Mouse (Mus musculus): ENCODE results near the gene Nebl. TPM values are rescaled to one million over a fixed set of nuclear protein-coding genes. Genes with fewer than 3 reads are reported as not detected.

The Nebl gene
- total RNA-seq, 2 experiments from 2014 or later: 335 to 343 TPM

DNA sequence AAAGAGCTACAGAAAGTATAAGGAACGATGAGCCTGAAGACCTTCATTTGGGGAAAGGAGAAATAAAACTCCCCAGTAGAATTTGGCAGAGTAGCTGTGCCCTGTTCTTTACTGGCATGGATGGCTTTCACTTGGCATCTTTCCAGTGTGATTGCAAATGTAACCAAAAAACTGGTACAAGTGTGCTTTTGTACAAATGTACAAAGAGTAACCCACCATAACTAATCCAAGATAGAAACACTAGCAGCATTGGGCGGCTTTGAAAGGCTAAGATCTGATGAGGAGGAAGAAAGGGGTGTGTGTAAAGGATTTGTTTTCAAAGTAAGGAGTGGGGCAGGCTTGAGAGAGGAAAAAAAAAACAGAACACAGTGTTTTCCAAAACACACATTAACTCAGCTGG, 21.2 kb downstream of the Nebl start:
- DNase-seq: no peak

DNA sequence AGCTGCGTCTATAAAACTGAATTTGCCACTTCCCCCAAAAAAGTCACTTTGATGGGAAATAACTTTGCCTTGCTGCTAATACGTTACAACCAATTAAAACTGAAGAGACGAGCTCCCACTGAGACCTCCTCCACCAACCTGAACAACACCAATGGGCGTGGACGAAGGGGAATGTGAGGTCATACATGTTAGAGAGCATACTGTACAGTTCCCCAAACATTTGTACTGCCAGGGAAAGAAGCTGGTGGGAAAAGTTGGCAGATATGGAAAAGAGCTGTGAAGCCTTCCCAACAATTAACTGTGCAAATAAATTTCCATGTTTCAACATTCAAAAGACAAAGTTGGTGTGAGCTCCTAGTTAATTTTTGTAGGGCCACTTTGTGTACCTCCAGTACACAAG, 25.3 kb downstream of the Nebl start:
- no peak for DNase-seq

DNA sequence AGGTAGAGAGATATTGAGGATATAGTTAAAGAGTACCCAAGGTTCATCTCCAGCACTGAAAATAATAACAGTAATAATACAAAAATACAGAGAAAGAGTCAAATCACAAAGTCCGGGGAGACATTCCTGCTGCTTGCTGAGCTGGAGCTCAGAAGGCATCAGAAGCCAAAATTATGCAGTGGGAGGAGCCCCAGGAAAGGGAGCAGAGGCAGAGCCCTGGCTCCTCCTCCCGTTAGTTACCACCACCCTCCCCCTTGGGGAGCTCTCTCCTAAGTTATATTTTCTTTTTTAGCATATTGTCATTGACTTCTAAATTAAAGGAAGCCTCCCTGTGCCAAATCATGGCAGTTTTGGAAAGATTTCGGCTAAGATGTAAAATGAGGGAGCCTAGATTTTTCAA, 25.8 kb downstream of the Nebl start:
- no peak for DNase-seq

DNA sequence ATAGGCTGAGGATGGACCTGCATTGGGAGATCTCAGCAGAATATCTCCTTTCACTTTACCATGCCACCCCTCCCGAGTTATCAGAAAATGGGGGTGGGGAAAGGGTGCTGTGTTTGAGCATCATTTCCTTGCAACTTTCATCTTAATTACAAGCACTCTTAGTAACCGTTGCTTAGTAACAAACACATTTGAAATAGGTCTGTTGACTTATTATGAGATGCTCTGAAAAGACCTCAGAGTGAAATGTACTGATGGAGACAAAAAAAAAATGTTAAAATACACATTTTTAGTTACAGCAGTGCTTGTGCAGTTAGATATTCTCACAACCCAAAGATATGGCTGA, 28.1 kb downstream of the Nebl start:
- DNase-seq: no peak

DNA sequence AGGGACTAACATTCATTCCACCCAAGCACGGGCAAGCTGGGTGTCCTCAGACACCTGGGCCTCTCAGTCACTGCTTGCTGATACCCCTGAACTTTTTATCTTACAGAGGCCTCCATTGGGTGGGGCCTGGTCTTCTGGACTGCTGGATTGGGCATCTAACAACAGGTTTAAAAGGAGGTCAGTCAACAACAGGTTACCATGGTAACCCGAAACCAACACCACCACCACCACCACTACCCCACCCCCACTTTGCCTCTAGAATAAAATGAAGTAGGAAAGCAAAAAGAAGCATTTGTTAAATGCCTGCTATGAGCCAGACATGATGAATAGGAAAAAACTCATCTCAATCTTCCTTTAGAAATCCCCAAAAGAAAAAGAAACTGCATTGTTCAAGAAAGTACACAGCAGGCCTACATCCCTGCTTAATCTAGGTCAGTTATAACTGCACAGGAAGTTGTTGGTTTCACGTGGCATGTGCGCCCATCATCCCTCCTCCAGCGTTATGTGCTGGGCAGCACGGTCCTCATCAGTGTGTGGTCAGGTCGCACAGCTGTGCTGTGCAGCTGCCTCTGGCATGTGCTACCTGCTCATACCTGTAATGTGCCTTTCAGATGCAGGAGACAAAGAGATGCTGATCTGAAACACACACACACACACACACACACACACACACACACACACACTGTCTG, 28.6 kb downstream of the Nebl start:
- DNase-seq: no peak

DNA sequence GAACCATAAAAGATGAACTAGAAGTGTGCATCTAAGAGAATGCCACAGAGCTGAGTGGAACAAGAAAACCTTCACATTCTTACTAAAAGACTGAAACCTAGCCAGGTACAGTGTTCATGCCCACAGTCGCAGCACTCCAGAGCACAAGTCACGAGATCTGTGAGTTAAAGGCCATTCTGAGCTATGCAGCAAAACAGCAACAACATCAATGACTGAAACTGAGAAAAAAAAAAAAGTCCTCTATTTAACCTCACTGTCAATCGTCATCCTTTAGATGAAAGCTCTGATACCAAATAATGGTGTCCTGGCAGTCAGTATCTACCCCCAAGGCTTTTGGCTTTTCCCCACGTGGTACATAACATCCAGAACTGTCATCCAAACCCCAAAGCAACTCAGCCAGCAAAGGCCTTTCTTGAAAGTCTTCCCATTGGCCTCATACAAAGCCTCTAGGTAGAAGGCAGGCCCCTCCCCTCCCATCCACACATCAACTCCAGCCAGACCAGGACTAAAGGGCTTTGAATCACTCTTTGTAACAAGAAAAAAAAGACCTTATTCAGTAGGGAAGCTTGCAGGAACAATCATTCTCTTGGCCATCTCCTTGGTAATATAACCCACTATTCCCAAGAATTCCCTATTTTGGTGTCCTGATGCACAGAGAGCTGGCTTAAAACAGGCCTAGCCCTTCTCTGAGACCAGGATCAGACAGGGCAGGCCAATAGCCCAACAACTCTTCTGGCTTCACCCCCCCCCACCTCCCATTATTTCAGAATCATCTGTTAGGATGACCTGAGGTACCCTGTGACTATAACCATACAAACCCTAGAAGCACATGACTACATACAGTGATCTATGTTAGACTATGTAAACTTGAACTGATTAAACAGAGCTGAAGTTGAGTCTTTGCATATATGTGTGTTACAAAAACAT, 32.8 kb downstream of the Nebl start:
- no peak for DNase-seq

DNA sequence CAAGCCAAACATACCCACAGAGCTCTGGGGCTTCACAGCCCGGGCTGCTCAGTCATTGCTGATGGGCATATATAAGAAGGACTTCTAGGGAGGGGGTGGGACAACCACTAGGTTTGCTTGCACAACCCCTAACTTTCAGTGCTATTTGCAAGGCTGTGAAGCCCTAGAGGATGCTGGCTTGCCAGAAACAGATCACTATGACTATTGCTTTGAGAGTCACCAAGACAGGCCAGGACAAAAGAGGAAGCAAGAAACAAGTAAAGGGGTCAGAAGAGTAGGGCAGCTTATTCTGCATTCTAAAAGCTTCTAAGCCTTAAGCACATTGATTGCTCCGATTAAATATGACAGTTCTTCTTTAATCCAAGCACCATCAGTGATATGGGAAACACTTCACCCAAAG, 38.3 kb downstream of the Nebl start:
- no peak for DNase-seq

DNA sequence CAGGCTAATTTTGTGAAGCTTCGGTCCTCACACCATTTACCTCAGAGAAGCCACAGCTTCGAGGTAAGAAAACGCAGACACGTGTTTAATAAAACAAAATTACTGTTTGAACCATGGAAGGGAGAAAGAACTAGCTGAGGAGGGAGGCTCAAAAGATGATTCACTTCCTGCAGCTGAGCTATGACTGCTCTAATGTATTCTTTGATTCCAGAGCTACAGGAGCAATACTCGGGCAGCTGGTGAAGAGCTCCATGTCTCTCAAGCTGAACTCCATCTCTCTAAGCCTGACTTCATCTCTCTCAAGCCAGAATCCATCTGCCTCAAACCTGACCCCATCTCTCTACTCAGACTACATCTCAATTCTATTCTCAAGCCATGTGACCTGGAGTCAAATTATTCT, 41.0 kb downstream of the Nebl start:
- no peak for DNase-seq

DNA sequence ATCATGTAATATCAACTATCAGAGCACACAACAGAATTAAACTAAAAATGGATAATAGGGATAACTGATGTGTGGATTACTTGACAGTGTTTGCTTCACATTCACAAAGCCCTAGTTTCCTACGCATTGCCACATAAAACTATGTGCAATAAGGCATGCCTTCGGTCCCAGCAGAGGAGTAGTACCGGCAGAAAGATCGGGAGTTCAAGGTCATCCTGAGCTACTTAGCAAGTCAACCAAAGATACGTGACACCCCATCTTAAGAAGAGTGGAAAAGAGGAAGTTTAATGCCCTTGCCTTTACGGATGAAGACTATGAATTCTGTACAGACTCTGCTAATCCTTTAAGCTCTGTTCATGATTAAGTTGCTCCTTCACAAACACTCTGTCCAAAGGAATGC, 44.1 kb downstream of the Nebl start:
- DNase-seq: no peak

DNA sequence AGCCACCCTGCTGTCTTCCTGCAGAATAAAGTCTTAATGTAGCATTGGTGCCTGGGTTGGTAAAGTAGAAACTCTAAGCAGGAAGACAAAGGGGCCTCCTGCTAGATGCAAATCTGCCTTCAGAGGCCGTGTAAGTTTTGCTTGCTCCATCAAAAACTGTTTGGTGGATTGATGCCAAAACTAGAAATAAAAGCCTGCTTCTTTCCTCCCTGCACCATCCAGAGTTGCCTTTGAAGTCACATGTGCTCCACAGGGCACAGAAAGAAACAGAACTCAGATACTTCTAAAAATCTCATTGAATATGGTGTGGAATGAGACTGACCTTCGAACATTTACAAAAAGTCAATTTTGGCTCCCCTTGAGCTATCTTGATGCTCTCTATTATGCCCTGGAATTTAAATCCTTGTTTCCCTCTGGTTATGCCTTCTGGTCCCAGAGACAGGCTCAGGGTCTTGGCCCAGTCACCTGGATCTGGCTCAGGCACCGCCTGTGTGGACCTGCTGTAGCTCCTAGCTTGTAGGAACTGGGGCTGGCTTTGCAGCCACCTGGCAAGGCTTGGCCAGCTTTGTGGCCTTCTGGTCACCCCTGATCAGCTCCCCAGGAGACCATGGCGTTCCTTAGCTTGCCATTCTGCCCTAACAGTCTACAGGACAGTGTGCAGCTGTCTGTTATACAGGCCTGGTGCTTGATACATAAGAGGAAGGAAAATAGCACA, 47.8 kb downstream of the Nebl start:
- DNase-seq: no peak

DNA sequence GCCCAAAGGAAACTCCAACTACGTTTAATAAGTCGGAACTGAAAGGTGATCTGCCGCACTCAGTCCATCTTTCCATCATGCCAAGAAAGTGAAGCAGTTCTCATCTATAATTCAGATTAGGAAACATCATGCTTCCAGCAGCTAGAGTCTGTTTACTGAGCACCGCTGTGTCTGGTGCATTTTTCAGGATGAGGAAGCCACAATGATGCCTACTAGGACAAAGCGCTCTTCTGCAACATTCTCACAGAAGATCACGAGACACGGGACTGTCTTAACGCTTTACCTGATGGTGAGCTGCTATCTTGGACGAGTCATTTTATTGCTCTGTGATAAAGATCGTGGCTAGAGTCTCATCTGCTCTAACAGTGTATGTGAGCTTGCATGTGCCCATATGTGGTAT, 59.1 kb downstream of the Nebl start:
- DNase-seq: no peak

DNA sequence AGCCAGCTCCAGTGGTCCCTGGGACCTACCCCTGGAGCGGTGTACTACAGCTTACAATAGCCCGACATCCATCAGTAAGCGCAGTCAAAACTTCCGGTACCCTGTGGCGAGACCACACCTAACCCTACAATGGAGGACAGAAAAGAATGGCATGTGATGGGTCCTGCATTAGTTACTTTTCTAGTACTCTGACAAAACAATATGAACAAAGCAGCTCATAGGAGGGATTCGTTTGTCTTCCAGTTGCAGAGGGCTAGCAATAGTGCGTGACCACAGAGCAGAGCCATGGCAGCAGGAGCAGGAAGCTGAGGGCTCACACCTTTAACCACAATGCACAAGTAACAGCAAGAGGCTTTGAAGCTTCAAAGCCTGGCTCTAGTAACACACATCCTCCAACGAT, 59.7 kb downstream of the Nebl start:
- no peak for DNase-seq

DNA sequence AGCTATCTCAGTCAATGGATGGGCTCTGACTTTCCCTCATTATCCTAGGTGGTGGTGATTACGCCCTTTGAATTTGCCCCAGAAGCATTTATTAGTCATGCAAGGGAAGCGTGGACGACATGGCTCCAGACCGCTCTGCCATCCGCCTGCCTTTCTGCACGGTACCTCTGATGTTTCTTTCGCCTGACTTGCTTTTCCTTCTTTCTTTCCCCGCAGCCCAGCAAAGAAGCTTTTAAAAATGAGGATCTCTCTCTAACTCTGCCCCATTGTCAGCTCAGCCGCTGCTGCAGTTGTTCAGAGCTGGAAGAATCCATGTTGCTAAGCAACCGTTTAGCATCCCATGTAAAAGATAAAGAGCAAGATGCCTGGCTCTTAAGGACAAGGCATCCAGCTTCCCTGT, 61.3 kb downstream of the Nebl start:
- DNase-seq: no peak

DNA sequence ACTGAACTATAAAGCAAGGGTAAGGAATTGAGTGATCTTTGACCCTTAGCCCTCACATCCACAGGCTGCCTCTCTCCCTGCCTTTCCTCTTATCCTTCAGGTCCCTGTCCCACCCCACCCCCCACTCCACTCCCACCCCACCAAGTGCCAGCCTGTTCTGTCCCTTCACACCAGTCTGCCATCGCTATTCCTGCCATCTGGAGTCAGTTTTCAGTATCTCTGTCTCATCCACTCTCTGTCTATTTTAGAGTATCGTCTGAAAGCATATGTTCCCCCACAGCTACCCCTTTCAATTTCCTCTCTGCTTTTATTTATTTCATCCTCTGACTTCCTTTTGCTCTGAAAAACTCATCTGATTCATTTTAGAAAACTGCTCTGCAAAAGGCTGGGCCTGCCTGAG, 62.3 kb downstream of the Nebl start:
- no peak for DNase-seq

DNA sequence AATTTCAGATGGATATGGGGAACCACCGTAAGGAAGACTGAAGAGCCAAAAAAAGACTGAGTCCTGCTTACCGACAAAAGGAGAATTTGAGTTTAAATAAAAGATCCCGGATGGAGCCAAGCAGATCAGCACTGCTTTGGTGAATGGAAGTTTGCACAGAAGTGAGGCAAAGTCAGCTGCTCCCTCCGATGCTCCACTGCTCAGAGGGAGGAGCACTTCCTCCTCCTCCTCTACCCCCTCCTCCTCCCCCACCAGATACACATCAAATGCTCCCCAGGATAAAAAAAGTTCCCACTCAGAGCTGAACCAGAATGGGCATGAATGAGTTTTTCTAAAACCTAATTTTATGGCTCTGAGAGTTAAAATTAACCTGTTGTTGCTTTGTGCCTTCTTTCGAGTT, 73.1 kb downstream of the Nebl start:
- DNase-seq: no peak

DNA sequence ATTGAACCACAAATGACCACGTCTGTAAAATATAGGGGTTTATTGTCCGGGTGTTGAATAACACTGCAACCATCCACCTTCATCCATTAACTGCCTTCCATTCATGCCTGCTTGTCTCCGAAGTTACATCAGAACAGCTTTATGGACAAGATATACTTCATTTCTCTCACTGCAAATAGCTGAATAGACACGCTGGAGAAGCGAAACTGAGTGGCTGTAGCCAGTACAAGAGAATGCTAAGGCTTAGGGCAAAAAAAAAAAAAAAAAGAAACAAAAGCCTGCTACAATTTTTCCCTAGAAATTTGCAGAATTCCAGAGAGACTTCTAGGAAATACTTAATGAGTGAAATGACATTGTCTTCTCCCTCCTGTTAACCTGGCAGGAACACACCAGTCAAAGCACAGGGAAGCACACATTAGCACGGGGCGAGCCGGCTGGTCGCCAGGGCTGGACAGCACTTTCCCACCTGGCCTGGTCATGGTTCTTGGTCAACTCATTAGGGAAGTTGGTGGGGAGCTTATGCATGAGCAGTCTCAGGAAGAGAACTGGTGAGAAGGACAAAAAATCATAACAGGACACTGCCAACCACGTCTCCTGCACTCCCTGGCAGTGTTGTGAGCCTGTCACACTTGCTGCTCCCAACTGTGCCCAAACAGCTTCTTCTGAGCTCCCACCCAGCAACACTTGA, 81.0 kb downstream of the Nebl start:
- no peak for DNase-seq

DNA sequence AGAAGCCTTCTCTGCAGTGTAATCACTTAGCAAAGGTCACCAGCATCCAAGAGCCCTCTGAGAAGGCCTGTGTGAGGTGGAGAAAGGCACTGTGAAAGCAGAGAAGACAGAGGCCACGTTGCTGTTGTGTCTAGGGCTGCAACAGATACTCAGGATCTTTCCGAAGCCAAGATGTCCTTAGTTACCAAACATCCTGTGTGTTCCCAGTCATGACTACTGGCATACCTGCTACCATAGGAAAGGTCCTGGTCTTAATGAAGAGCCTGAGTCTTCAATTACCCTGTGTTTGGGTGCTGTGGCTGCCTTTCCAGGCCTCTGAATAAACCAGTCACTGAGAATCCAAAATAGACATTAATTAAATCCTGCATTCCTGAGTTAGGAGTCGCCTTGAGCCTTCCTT, 81.5 kb downstream of the Nebl start:
- DNase-seq: no peak

DNA sequence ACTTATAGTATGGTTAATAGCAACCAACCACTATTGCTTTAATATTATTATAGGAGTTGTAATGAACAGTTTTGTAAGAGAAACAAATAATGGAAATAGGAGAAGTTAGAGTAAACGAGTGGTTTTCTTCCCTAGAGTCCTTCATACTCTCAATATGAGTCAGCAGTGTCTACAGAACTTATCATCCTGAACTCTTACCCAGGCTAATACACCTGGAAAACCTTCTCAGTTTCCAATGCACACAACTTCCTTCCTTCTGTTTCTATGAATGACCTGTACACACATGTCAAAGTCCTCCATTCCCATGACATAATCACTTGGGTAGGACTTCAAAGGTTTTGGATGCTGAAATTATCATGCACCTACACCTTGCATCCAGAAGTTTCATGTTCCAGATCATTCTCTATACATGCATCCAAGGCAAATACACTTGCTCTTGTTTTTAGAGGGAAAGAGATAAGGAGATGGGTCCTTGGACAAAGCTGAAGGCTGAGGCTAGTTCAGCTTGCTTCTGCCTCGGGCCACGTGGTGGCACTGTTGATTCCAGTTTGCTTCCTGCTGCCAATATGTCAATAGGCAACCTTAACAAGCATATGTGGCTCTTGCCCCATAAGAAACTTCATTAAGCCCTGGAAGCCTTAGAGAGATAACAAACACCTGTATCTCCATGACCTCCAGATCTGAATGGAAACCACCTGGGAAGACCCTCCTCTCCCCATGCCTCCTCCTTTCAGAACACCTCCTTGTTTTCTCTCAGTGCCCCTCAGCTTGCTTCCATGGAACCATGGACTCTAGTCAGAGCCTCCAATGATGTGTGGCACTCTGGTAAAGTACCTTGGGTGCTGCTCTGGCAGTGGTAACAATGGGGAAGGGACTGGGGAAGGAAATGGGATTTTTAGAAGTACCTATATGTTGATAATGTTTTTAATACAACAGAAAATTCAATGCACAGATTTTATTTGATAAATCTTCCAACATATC, 86.7 kb downstream of the Nebl start:
- peak; percentile 40 to 65 for DNase-seq

DNA sequence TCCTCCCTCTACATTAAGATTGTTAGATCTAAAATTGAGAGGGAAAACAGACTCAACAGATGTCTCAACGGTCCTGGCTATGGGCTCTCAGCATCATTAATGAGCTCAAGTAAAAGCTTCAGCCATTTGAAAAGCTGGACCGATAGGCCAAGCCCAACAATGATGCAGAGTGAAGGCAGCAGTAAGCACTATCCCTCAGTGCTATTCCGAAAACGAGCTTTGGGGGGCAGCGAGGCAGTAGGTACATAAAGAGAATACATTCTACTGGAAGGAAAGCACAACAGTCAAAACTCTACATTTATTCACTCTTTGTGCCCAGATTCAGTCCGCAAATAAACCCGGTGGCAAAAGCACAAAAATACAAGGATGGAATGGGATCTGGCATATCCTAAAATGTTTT, 87.4 kb downstream of the Nebl start:
- no peak for DNase-seq

DNA sequence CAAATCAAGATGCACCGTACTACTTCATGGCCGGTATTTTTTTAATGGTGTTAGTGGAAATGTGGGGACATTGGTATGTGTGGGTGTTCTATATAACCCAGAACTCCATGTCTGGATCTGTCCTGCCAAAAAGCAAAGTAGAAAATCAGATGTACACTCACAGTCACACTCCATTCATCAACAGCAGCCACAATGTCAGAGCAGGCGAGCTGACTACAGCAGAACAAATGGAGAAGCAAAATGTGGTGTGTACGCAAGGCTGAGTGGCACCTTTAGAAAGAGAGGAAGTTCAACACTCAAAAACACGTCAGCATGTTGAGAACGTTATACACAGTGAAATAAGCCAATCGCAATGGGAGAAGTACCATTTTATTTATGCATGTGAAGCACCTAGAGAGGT, 88.5 kb downstream of the Nebl start:
- DNase-seq: no peak

DNA sequence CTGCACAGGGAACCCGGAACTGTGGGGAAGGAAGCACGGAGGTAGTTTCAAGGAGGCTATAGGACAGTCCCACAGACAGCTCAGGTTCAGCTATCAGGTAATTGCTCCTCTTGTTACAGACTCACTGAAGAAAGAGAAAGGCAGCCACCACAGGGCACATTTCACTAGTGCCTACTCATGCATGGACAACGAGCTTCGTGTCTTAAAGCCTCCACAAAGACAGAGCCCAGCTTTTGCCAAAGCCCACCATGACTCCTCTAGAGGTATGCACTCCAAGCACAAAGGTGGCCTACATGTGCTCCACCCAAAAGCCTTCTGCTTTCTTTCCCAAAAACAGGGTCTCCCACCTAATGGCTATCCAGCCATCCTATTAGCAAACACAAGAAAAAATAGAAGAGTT, 90.4 kb downstream of the Nebl start:
- DNase-seq: no peak
